Mouse (Mus musculus): ENCODE measurements around the gene Hs3st3b1. TPM values are rescaled to one million over a fixed set of nuclear protein-coding genes. Genes with fewer than 3 reads are reported as not detected.

The Hs3st3b1 gene
- polyA plus RNA-seq, 1 experiment from 2014 or later: 0.76 TPM

DNA sequence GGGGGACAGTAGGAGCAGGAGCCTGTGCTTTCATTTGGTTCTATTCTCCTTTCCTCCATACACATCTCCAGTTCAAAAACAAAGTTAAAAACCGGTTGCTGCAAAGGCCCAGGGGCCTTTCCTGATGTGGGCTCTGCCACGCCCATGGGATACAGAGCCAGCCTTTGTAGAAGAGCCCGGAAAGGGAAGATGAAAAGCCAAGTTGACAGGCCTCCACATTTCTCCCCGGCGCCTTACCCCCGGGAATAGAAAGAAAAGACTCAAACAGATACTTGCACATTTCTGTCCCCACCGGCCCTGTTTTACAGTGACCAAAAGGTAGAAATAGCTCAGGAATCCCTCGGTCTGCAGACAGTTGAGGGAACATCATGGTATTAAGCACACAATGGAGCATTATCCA, 77.4 kb downstream of the Hs3st3b1 start:
- H3K27me3 ChIP-seq (replicated peaks; ENCODE audit: insufficient read depth, low read length): no peaks in the 10 kb centered on the region
- no peak overlapping the region for H3K4me3 ChIP-seq (ENCODE audit: low read depth, low read length)
- H3K4me1 ChIP-seq (ENCODE audit: insufficient read depth, low read depth, low read length): no peaks in the 10 kb centered on the region
- H3K4me2 ChIP-seq (replicated peaks; ENCODE audit: low read depth, low read length): no peak overlapping the region
- H3K27ac ChIP-seq (ENCODE audit: low read length): no peak overlapping the region
- no peak for DNase-seq (ENCODE audit: low spot score)
- no peaks in the 10 kb centered on the region for H3K9me3 ChIP-seq (ENCODE audit: low read length)
- H3K9ac ChIP-seq (replicated peaks; ENCODE audit: low read depth): no peak overlapping the region
- 51% methylated on average over 8 of the region's 8 CpGs for WGBS
- TF ChIP-seq EP300 (IDR thresholded peaks at IDR 0.05): no peak
- ATAC-seq: no peak
- H3K36me3 ChIP-seq (ENCODE audit: insufficient read depth, low read length): no peaks in the 10 kb centered on the region

DNA sequence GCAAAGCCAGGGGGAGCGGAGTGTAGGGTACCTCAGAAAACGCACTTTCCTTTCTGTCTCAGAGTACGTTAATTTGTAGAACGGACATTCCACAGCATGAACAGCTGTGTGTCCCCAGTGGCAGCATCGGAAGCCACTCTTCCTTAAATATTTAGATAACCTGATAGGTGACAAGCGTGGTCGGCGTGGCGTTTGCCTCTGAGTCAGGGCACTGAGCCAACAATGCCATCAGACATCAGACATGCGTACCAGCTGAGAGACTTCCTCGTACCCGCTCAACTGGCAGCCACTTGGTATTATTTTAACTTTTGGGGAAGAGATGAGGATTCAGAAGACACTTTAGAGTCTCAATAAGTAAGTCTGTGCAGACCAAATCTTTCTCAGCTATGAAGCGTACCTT, 84.6 kb downstream of the Hs3st3b1 start:
- 18% methylated on average over 13 of the region's 13 CpGs for WGBS
- Histone ChIP-seq H3K9ac (replicated peaks; ENCODE audit: low read depth) (no peak overlapping the region), H3K27me3 (replicated peaks; ENCODE audit: insufficient read depth, low read length) (no peaks in the 10 kb centered on the region), H3K4me3 (ENCODE audit: low read depth, low read length) (no peak overlapping the region), H3K4me1 (ENCODE audit: insufficient read depth, low read depth, low read length) (no peaks in the 10 kb centered on the region), H3K36me3 (ENCODE audit: insufficient read depth, low read length) (no peaks in the 10 kb centered on the region), H3K9me3 (ENCODE audit: low read length) (no peaks in the 10 kb centered on the region), H3K27ac (ENCODE audit: low read length) (no peak overlapping the region), H3K4me2 (replicated peaks; ENCODE audit: low read depth, low read length) (0 out of 2 replicates have a peak overlapping the region, but pooled peaks have one; percentile 20)
- TF ChIP-seq EP300 (IDR thresholded peaks at IDR 0.05): no peak
- TF ChIP-seq CTCF (IDR thresholded peaks at IDR 0.05): no peak
- ATAC-seq: no peak
- no peak for DNase-seq (ENCODE audit: low spot score)

Other genes with a start within 250 kb of the Hs3st3b1 start
- gene Cox10, start 157.2 kb upstream of the Hs3st3b1 start, polyA plus RNA-seq (2015; fragmentation: Nextera tagmentation; extraction: Ambion mirVana): 11.4 and 13.1 TPM in 2 replicates

Data from lung, postnatal 0 days (tissue).